Mouse (Mus musculus) heart, embryonic 16.5 days (tissue): Measurements from ENCODE around the gene Gm1123. TPM values are rescaled to one million over a fixed set of nuclear protein-coding genes. Genes with fewer than 3 reads are reported as not detected.

Experiments used
- ATAC-seq: fragments of 200-750 bp; cut with Nextera tagmentation; replicated peaks from 2 replicates; pipeline ENCODE4 v1.8.0; 2017; ENCODE audit warnings: moderate number of reproducible peaks; ENCODE audit not compliant: insufficient read depth, low FRiP score; ENCODE audit errors: extremely low read depth
- H3K27ac ChIP-seq: fragments of 300-500 bp; sonication (generic); 2 replicates; pipeline ENCODE4 v1.5.1; 2014; ENCODE audit warnings: mild to moderate bottlenecking, low read length, control low read depth, moderate library complexity
- H3K27me3 ChIP-seq: fragments of 300-500 bp; sonication (generic); 2 replicates; pipeline ENCODE4 v1.6.1; 2014; ENCODE audit warnings: low read length, mixed read lengths; ENCODE audit not compliant: control insufficient read depth, insufficient read depth
- H3K36me3 ChIP-seq: fragments of 300-500 bp; sonication (generic); 2 replicates; pipeline ENCODE4 v1.6.1; 2014; ENCODE audit not compliant: control insufficient read depth, insufficient read depth
- H3K4me1 ChIP-seq: fragments of 300-500 bp; sonication (generic); 2 replicates; pipeline ENCODE4 v1.6.1; 2014; ENCODE audit warnings: low read length, mixed read lengths; ENCODE audit not compliant: control insufficient read depth, insufficient read depth
- H3K4me2 ChIP-seq: fragments of 300-500 bp; sonication (generic); 2 replicates; pipeline ENCODE4 v1.6.1; 2014; ENCODE audit warnings: low read depth, mild to moderate bottlenecking, control low read depth, low read length
- H3K4me3 ChIP-seq: fragments of 300-500 bp; sonication (generic); 2 replicates; pipeline ENCODE4 v1.5.1; 2014; ENCODE audit warnings: mild to moderate bottlenecking, control low read depth, low read length
- H3K9ac ChIP-seq: fragments of 300-500 bp; sonication (generic); 2 replicates; pipeline ENCODE4 v1.6.1; 2014; ENCODE audit warnings: low read length, control low read depth
- H3K9me3 ChIP-seq: fragments of 300-500 bp; sonication (generic); replicated peaks from 2 replicates; pipeline ENCODE4 v1.6.1; 2016; ENCODE audit warnings: low read length; ENCODE audit not compliant: control insufficient read depth
- WGBS: fragments of 180-500 bp; shearing (Covaris S2); extraction: QIAGEN DNeasy Blood & Tissue Kit; methylation state at CpG from one replicate; pipeline ENCODE4 v1.1.7; 2014; 5-methylcytosine and 5-hydroxymethylcytosine counted together
- polyA plus RNA-seq: library from polyadenylated mRNA; unstranded; fragments of >200 nt; fragmentation: Nextera tagmentation; extraction: Ambion mirVana; gene quantifications from 2 replicates; pipeline ENCODE4 v1.2.1, GENCODE M21; 2015

Gene Gm1123
- 0.12 and 0.45 TPM in 2 replicates for polyA plus RNA-seq

GRCm38 (mm10) chr9:99035575-99035974 is at the start of gene Gm1123:
TSS of gene Gm1123 (minus strand) at chr9:99035715.
- Histone ChIP-seq H3K4me2 (no peak within 1 kb of the TSS), H3K27me3 (no peaks in the 10 kb centered on the region), H3K4me1 (no peaks in the 10 kb centered on the region), H3K27ac (no peak within 1 kb of the TSS), H3K9me3 (no peaks in the 10 kb centered on the region), H3K4me3 (no peak within 1 kb of the TSS), H3K36me3 (no peaks in the 10 kb centered on the region; the same call in 1 of the 2 replicates), H3K9ac (no peak within 1 kb of the TSS)
- no peak for ATAC-seq
- WGBS: 78% methylated on average over 12 of the region's 12 CpGs

- no peaks in the 10 kb centered on the region for H3K27me3 ChIP-seq
- H3K9me3 ChIP-seq: no peaks in the 10 kb centered on the region
- ATAC-seq: no peak
- H3K4me1 ChIP-seq: no peaks in the 10 kb centered on the region
- WGBS: 87% methylated on average over 5 of the region's 5 CpGs
- no peaks in the 10 kb centered on the region; the same call in 1 of the 2 replicates for H3K36me3 ChIP-seq
- H3K4me3 ChIP-seq: no peak overlapping the region
- no peak overlapping the region for H3K9ac ChIP-seq
- H3K4me2 ChIP-seq: no peak overlapping the region
- H3K27ac ChIP-seq: no peak overlapping the region
These were observed 46.2 kb upstream of the Gm1123 start for GRCm38 (mm10) chr9:99081718-99082117.

GRCm38 (mm10) chr9:99081308-99081707 is 45.8 kb upstream of the Gm1123 start:
- 71% methylated on average over 3 of the region's 3 CpGs for WGBS
- Histone ChIP-seq H3K4me2 (no peak overlapping the region), H3K9ac (no peak overlapping the region), H3K4me1 (no peaks in the 10 kb centered on the region), H3K36me3 (no peaks in the 10 kb centered on the region; the same call in 1 of the 2 replicates), H3K4me3 (no peak overlapping the region), H3K9me3 (no peaks in the 10 kb centered on the region), H3K27me3 (no peaks in the 10 kb centered on the region), H3K27ac (no peak overlapping the region)
- no peak for ATAC-seq

- ATAC-seq: no peak
- H3K27ac ChIP-seq: no peak overlapping the region
- 93% methylated on average over 2 of the region's 2 CpGs for WGBS
- H3K27me3 ChIP-seq: no peaks in the 10 kb centered on the region
- H3K36me3 ChIP-seq: no peaks in the 10 kb centered on the region; the same call in 1 of the 2 replicates
- H3K9ac ChIP-seq: no peak overlapping the region
- H3K4me1 ChIP-seq: no peaks in the 10 kb centered on the region
- H3K4me3 ChIP-seq: no peak overlapping the region
- no peak overlapping the region for H3K4me2 ChIP-seq
- no peaks in the 10 kb centered on the region for H3K9me3 ChIP-seq
These were observed 45.1 kb upstream of the Gm1123 start for GRCm38 (mm10) chr9:99080657-99081056.

- Histone ChIP-seq H3K4me3 (no peak overlapping the region), H3K4me1 (no peaks in the 10 kb centered on the region), H3K27ac (no peak overlapping the region), H3K9ac (no peak overlapping the region), H3K36me3 (no peaks in the 10 kb centered on the region), H3K4me2 (no peak overlapping the region), H3K27me3 (no peaks in the 10 kb centered on the region), H3K9me3 (no peaks in the 10 kb centered on the region)
- ATAC-seq: no peak
- 77% methylated on average over 2 of the region's 2 CpGs for WGBS
These were observed 38.9 kb upstream of the Gm1123 start for GRCm38 (mm10) chr9:99074462-99074861.

- Histone ChIP-seq H3K9ac (no peak overlapping the region), H3K4me3 (no peak overlapping the region), H3K4me1 (no peaks in the 10 kb centered on the region), H3K9me3 (no peaks in the 10 kb centered on the region), H3K27me3 (no peaks in the 10 kb centered on the region), H3K36me3 (no peaks in the 10 kb centered on the region), H3K4me2 (no peak overlapping the region), H3K27ac (no peak overlapping the region)
- no peak for ATAC-seq
- WGBS: 71% methylated on average over 4 of the region's 4 CpGs
These were observed 37.0 kb upstream of the Gm1123 start for GRCm38 (mm10) chr9:99072538-99072937.

- Histone ChIP-seq H3K4me2 (no peak overlapping the region), H3K4me3 (no peak overlapping the region), H3K9ac (no peak overlapping the region), H3K36me3 (no peaks in the 10 kb centered on the region), H3K27ac (no peak overlapping the region), H3K9me3 (no peaks in the 10 kb centered on the region), H3K4me1 (no peaks in the 10 kb centered on the region), H3K27me3 (no peaks in the 10 kb centered on the region)
- 70% methylated on average over 5 of the region's 5 CpGs for WGBS
- ATAC-seq: no peak
These were observed 29.8 kb upstream of the Gm1123 start for GRCm38 (mm10) chr9:99065311-99065710.

GRCm38 (mm10) chr9:99064216-99064615 is 28.7 kb upstream of the Gm1123 start:
- Histone ChIP-seq H3K4me3 (no peak overlapping the region), H3K4me2 (no peak overlapping the region), H3K9ac (no peak overlapping the region), H3K4me1 (no peaks in the 10 kb centered on the region), H3K27me3 (no peaks in the 10 kb centered on the region), H3K9me3 (no peaks in the 10 kb centered on the region), H3K27ac (no peak overlapping the region), H3K36me3 (no peaks in the 10 kb centered on the region)
- WGBS: 44% methylated on average over 2 of the region's 2 CpGs
- no peak for ATAC-seq

GRCm38 (mm10) chr9:99062544-99062943 is 27.0 kb upstream of the Gm1123 start:
- H3K4me2 ChIP-seq: no peak overlapping the region
- peak; percentile 72; the same call in 1 of the 2 replicates for ATAC-seq
- no peaks in the 10 kb centered on the region for H3K9me3 ChIP-seq
- H3K4me1 ChIP-seq: no peaks in the 10 kb centered on the region
- no peaks in the 10 kb centered on the region for H3K27me3 ChIP-seq
- H3K9ac ChIP-seq: no peak overlapping the region
- WGBS: 34% methylated on average over 7 of the region's 7 CpGs
- H3K4me3 ChIP-seq: no peak overlapping the region
- H3K36me3 ChIP-seq: no peaks in the 10 kb centered on the region
- H3K27ac ChIP-seq: no peak overlapping the region
